Mouse (Mus musculus) stomach, embryonic 16.5 days (tissue): ENCODE data around the gene Psma7. TPM values are rescaled to one million over a fixed set of nuclear protein-coding genes. Genes with fewer than 3 reads are reported as not detected.

Experiments used
- ATAC-seq: fragments of 200-750 bp; cut with Nextera tagmentation; 2 replicates; pipeline ENCODE4 v1.8.0; 2017; ENCODE audit warnings: moderate number of reproducible peaks, moderate TSS enrichment; ENCODE audit not compliant: insufficient read depth, low FRiP score
- H3K27ac ChIP-seq: fragments of 300-500 bp; sonication (generic); 2 replicates; pipeline ENCODE4 v1.5.1; 2014; ENCODE audit warnings: low read length
- H3K27me3 ChIP-seq: fragments of 300-500 bp; sonication (generic); 2 replicates; pipeline ENCODE4 v1.6.1; 2014; ENCODE audit warnings: low read length, control low read depth, mixed read lengths; ENCODE audit not compliant: control insufficient read depth, insufficient read depth
- H3K36me3 ChIP-seq: fragments of 300-500 bp; sonication (generic); 2 replicates; pipeline ENCODE4 v1.6.1; 2014; ENCODE audit warnings: low read length; ENCODE audit not compliant: control insufficient read depth, insufficient read depth
- H3K4me1 ChIP-seq: fragments of 300-500 bp; sonication (generic); 2 replicates; pipeline ENCODE4 v1.6.1; 2014; ENCODE audit warnings: low read length, control low read depth, mixed read lengths; ENCODE audit not compliant: control insufficient read depth, insufficient read depth
- H3K4me2 ChIP-seq: fragments of 300-500 bp; sonication (generic); 2 replicates; pipeline ENCODE4 v1.6.1; 2014; ENCODE audit warnings: low read depth, low read length, mixed read lengths
- H3K4me3 ChIP-seq: fragments of 300-500 bp; sonication (generic); replicated peaks from 2 replicates; pipeline ENCODE4 v1.5.1; 2014; ENCODE audit warnings: mild to moderate bottlenecking, low read length
- H3K9ac ChIP-seq: fragments of 300-500 bp; sonication (generic); 2 replicates; pipeline ENCODE4 v1.6.1; 2014; ENCODE audit warnings: low read length
- H3K9me3 ChIP-seq: fragments of 300-500 bp; sonication (generic); replicated peaks from 2 replicates; pipeline ENCODE4 v1.6.1; 2016; ENCODE audit warnings: low read length, control low read depth; ENCODE audit not compliant: control insufficient read depth
- WGBS: fragments of 180-500 bp; shearing (Covaris S2); extraction: QIAGEN DNeasy Blood & Tissue Kit; methylation state at CpG from one replicate; pipeline ENCODE4 v1.1.7; 2014; 5-methylcytosine and 5-hydroxymethylcytosine counted together
- polyA plus RNA-seq: library from polyadenylated mRNA; unstranded; fragments of >200 nt; fragmentation: Nextera tagmentation; extraction: Ambion mirVana; gene quantifications from 2 replicates; pipeline ENCODE4 v1.2.1, GENCODE M21; 2015

Gene Psma7
- polyA plus RNA-seq, 1 experiment from 2014 or later: 471 TPM

DNA sequence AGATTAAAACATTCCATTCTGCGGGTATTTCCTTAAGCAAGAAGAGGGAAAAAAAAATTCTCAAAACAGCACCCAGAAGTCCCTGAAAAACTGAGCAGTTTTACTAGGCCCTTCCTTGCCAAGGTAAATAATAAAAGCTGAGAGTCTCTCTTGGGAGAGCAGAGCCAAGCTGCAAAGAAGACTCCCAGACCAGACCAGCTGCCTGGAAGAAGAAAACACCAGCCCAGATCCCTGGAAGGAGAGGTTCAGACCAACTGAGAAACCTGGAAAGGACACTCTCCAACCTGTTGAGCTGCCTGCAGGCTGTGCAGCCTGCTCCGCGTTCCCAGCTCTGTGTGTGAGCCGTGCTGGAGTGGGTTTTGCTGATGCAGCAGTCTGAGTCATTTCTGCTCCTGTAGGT is 24.6 kb downstream of the Psma7 start:
- H3K27me3 ChIP-seq: peaks cover 6% of the 10 kb centered on the region
- peaks cover 14% of the 10 kb centered on the region for H3K4me1 ChIP-seq
- no peak overlapping the region for H3K4me3 ChIP-seq
- H3K27ac ChIP-seq: peak overlapping the region; percentile 44; the same call in 1 of the 2 replicates
- no peak for ATAC-seq
- H3K4me2 ChIP-seq: no peak overlapping the region
- 33% methylated on average over 4 of the region's 4 CpGs for WGBS
- no peak overlapping the region for H3K9ac ChIP-seq
- H3K36me3 ChIP-seq: no peaks in the 10 kb centered on the region
- H3K9me3 ChIP-seq: no peaks in the 10 kb centered on the region

DNA sequence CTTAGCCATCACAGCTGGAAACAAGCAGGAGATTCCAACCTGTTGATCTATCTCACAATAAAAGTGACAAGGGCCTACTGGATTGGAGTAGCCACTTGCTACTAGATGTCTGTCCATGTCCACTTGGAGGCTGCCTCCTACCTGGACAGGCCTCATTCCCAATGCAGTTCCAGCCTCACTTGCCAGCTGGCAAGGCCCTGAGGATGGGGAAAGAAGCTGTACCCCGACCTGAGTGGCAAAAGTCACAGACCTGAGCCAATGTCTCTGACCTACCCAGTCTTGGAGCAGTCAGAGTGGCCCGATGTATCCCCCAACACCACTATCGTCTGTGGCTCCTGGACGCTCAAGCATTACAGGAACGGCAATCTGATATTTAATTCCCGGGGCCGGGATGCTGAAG is 28.5 kb downstream of the Psma7 start:
- Histone ChIP-seq H3K4me1 (peaks cover 14% of the 10 kb centered on the region), H3K9me3 (no peaks in the 10 kb centered on the region), H3K4me3 (no peak overlapping the region), H3K9ac (no peak overlapping the region), H3K27ac (no peak overlapping the region), H3K27me3 (no peaks in the 10 kb centered on the region), H3K4me2 (no peak overlapping the region), H3K36me3 (no peaks in the 10 kb centered on the region)
- no peak for ATAC-seq
- WGBS: 88% methylated on average over 7 of the region's 7 CpGs

DNA sequence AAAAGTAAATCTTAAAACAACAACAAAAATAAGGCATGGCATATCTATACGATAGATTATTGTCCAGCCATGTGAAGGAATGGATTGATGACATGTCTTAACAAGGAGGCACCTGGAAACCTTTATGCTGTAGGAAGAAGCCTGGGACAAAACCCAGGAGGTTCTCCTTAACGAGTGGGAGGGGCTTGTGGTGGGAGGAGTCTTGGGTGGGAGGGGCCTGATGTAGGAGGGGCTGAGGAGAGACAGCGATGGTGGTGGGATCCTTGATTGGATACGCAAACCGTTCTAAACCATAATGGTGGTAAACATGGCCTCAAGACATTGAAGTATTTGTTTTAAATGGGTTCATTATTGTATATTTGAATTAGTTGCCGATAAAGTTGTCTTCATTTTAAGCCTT is 30.9 kb downstream of the Psma7 start:
- no peak overlapping the region for H3K4me3 ChIP-seq
- peaks cover 2% of the 10 kb centered on the region; the same call in 1 of the 2 replicates for H3K4me1 ChIP-seq
- 78% methylated on average over 6 of the region's 6 CpGs for WGBS
- H3K36me3 ChIP-seq: no peaks in the 10 kb centered on the region
- H3K27ac ChIP-seq: no peak overlapping the region
- H3K9me3 ChIP-seq: no peaks in the 10 kb centered on the region
- no peak for ATAC-seq
- H3K4me2 ChIP-seq: no peak overlapping the region
- no peaks in the 10 kb centered on the region for H3K27me3 ChIP-seq
- no peak overlapping the region for H3K9ac ChIP-seq

DNA sequence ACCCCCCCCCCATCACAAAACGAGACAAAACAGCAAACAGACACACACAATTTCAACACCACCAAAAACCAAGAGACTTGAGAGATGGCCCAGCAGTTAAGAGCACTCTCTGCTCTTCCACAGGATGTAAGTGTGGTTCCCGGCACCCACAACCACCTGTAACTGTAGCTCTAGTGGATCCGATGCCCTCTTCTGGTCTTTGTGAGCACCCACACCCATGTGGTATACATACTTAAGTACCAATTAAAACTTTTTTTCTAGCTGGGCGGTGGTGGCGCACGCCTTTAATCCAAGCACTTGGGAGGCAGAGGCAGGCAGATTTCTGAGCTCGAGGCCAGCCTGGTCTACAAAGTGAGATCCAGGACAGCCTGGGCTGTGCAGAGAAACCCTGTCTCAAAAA is 31.5 kb downstream of the Psma7 start:
- H3K9ac ChIP-seq: no peak overlapping the region
- no peaks in the 10 kb centered on the region for H3K27me3 ChIP-seq

DNA sequence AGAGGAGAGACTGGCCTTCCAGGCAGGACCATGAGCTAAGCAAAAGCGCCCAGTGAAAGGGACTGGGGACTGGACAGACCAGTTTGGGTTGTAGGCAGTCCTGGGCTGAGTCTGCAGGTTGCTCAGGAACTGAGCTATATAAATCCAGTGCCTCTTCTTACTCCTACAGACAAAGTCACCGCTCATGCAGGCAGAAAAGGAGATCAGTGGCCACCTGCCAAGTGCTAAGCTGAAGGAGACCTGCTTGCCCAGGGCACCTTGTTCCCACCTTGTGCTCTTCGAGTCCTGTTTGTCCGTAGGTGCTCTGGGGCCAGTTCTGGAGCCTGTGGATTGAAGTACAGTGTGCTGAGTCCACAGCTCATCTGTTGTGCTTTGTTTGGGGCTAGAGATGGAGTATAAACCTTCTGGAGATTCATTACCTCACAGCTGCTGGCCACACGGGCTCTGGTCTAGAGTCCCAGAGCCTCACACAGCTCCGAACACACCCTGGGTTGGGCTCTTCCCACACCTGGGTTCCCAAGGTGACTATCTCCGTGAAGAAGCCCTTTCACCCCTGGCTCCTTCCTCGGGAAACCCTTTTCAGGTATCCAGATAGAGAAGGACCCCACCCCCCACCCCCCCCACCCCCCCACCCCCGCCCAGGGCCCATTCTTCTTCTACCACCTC is 35.7 kb downstream of the Psma7 start:
- peak; percentile 77 for ATAC-seq
- Histone ChIP-seq H3K4me1 (no peaks in the 10 kb centered on the region), H3K4me2 (0 out of 2 replicates have a peak overlapping the region, but pooled peaks have one; percentile 2), H3K9ac (no peak overlapping the region), H3K27ac (peak overlapping the region; percentile 1; the same call in 1 of the 2 replicates), H3K4me3 (no peak overlapping the region), H3K36me3 (no peaks in the 10 kb centered on the region), H3K9me3 (no peaks in the 10 kb centered on the region), H3K27me3 (no peaks in the 10 kb centered on the region)
- 35% methylated on average over 9 of the region's 9 CpGs for WGBS

More for the DNA sequence above, 31.5 kb downstream of the Psma7 start:
- H3K4me2 ChIP-seq: no peak overlapping the region
- H3K27ac ChIP-seq: no peak overlapping the region
- no peaks in the 10 kb centered on the region for H3K36me3 ChIP-seq
- H3K4me3 ChIP-seq: no peak overlapping the region
- H3K4me1 ChIP-seq: no peaks in the 10 kb centered on the region
- no peaks in the 10 kb centered on the region for H3K9me3 ChIP-seq
- ATAC-seq: no peak
- 93% methylated on average over 7 of the region's 7 CpGs for WGBS

- no peak overlapping the region for H3K27ac ChIP-seq
- no peak overlapping the region for H3K9ac ChIP-seq
- no peaks in the 10 kb centered on the region for H3K4me1 ChIP-seq
- 58% methylated on average over 5 of the region's 5 CpGs for WGBS
- no peak overlapping the region for H3K4me2 ChIP-seq
- no peak for ATAC-seq
- no peaks in the 10 kb centered on the region for H3K9me3 ChIP-seq
- no peaks in the 10 kb centered on the region for H3K36me3 ChIP-seq
- no peak overlapping the region for H3K4me3 ChIP-seq
- no peaks in the 10 kb centered on the region for H3K27me3 ChIP-seq
These were observed 36.4 kb downstream of the Psma7 start for GRCm38 (mm10) chr2:180005656-180006351.

DNA sequence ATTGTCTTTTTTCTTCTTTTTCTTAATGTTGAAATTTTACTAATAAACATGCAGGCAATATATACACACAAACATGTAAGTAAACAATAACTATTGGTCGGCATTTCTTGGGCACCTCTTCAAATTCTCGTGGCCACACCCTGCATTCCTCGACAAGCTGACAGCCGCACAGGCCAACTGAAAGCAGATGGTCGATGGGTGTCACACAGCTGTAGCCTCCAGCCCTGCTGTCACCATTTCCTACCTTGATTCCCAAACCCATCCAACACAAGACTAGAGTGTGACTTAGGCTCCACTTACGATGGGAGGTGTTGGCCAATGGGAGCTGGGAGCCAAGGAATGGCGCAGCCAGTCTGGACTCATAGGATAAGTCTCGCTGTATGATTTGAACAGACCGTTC is 40.6 kb downstream of the Psma7 start:
- Histone ChIP-seq H3K4me1 (no peaks in the 10 kb centered on the region), H3K27ac (no peak overlapping the region), H3K27me3 (no peaks in the 10 kb centered on the region), H3K9me3 (no peaks in the 10 kb centered on the region), H3K36me3 (no peaks in the 10 kb centered on the region), H3K9ac (no peak overlapping the region), H3K4me3 (no peak overlapping the region), H3K4me2 (no peak overlapping the region)
- ATAC-seq: no peak
- 81% methylated on average over 9 of the region's 9 CpGs for WGBS

- Histone ChIP-seq H3K27me3 (no peaks in the 10 kb centered on the region), H3K4me3 (no peak overlapping the region), H3K9ac (no peak overlapping the region), H3K4me2 (no peak overlapping the region), H3K27ac (no peak overlapping the region), H3K9me3 (no peaks in the 10 kb centered on the region), H3K36me3 (no peaks in the 10 kb centered on the region), H3K4me1 (no peaks in the 10 kb centered on the region)
- ATAC-seq: no peak
- 64% methylated on average over 4 of the region's 4 CpGs for WGBS
These were observed 43.8 kb downstream of the Psma7 start for GRCm38 (mm10) chr2:179998431-179998830.

DNA sequence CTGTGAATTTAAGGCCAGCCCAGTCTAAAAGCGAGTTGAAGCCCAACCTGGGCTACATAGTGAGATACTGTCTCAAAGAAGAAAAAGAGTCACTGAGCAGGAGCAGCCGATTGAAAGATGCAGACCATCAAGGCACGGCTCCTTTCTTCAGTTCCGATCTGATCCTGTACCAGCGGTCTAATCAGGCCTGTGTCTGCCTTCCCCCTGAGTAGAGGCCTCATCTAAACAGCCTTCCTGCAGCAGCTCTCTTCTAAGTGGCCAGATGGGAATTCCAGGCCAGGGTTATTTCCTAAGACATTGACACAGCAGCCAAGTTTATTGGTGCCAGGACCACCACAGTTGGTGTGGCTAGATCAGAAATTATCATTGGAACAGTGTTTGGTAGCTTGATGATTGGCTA is 49.2 kb downstream of the Psma7 start:
- no peak for ATAC-seq
- WGBS: 80% methylated on average over 5 of the region's 5 CpGs
- Histone ChIP-seq H3K27ac (no peak overlapping the region), H3K36me3 (no peaks in the 10 kb centered on the region), H3K9me3 (no peaks in the 10 kb centered on the region), H3K27me3 (no peaks in the 10 kb centered on the region), H3K9ac (no peak overlapping the region), H3K4me1 (no peaks in the 10 kb centered on the region), H3K4me2 (no peak overlapping the region), H3K4me3 (no peak overlapping the region)
